In the genomic region with DNA sequence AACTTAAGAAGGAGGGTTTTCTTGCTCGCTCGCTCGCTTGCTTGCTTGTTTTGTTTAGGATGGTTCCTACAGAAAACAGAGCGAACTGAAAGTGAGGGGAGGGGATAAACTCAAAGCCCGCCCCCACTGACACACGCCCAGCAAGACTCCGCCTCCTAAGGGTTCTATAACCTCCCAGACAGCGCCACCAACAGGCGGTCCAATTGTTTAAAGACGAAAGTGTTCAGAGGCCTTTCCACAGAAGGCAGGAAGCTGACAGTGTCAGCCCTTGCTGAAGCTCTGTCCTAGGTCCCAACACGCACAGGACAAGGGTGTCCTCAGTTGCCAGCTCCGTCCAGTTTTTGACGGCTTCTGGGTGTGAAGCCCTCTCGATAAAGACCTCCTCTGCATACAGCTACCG, we compare ENCODE assay signal across 8 mouse cellular contexts. TPM values are rescaled to one million over a fixed set of nuclear protein-coding genes. Genes with fewer than 3 reads are reported as not detected.
DNase-seq lines count a peak whose midpoint lies in the region; ATAC-seq and TF ChIP-seq lines count a peak whose summit lies in the region.

No protein-coding gene starts in this region.

- no peaks in the 10 kb centered on the region for H3K79me2 ChIP-seq in liver, adult 2 months (ENCODE audit: control insufficient read depth, insufficient read depth, low read length)

- TF ChIP-seq POLR2A in kidney, adult 2 months (IDR thresholded peaks at IDR 0.05; ENCODE audit: low read depth, low read length): no peak
- TF ChIP-seq POLR2A in liver, adult 2 months (IDR thresholded peaks at IDR 0.05; ENCODE audit: extremely low read depth, insufficient read depth, low read length): no peak

- no peaks in the 10 kb centered on the region for H3K27me3 ChIP-seq in midbrain, embryonic 11.5 days (ENCODE audit: control insufficient read depth, insufficient read depth, low read length)
- H3K27me3 ChIP-seq in midbrain, embryonic 15.5 days (replicated peaks): no peaks in the 10 kb centered on the region
- no peaks in the 10 kb centered on the region for H3K27me3 ChIP-seq in kidney, adult 2 months (replicated peaks; ENCODE audit: control insufficient read depth, insufficient read depth, low read length)
- no peaks in the 10 kb centered on the region for H3K27me3 ChIP-seq in liver, adult 2 months (ENCODE audit: control insufficient read depth, insufficient read depth, low read length)

- H3K36me3 ChIP-seq in midbrain, embryonic 11.5 days (ENCODE audit: control insufficient read depth, insufficient read depth, low read length): no peaks in the 10 kb centered on the region
- H3K36me3 ChIP-seq in midbrain, embryonic 15.5 days (replicated peaks): no peaks in the 10 kb centered on the region
- no peaks in the 10 kb centered on the region for H3K36me3 ChIP-seq in kidney, adult 2 months (ENCODE audit: control insufficient read depth, insufficient read depth, low read length)
- no peaks in the 10 kb centered on the region for H3K36me3 ChIP-seq in liver, adult 2 months (ENCODE audit: control insufficient read depth, insufficient read depth, low read length)

- peak; percentile 95 for DNase-seq in midbrain, embryonic 11.5 days (ENCODE audit: low spot score, missing footprints)
- DNase-seq in c-Kit-positive CD71-positive TER-119-negative erythroid progenitor cells, embryonic 14.5 days (ENCODE audit: low read depth): peak; percentile 89
- DNase-seq in gastrocnemius, postnatal 36 days: peak; percentile 70 to 78
- peak; percentile 85 for DNase-seq in kidney, adult 2 months
- peak; percentile 73 for DNase-seq in liver, adult 2 months (ENCODE audit: extremely low read depth, low read depth, low spot score)
- peak; percentile 85 to 91 for DNase-seq in natural killer cell, adult 2 months (ENCODE audit: low spot score in 2 of 2)
- DNase-seq in telencephalon, adult 2 months (ENCODE audit: low read depth, low spot score): peak; percentile 32

- peak; percentile 73 for TF ChIP-seq CTCF in kidney, adult 2 months (conservative IDR thresholded peaks at IDR 0.05; ENCODE audit: insufficient read depth, insufficient read length, low read depth, low read length)
- peak; percentile 73 for TF ChIP-seq CTCF in liver, adult 2 months (IDR thresholded peaks at IDR 0.05; ENCODE audit: low read depth, low read length)

- no peak overlapping the region for H3K4me3 ChIP-seq in midbrain, embryonic 11.5 days (ENCODE audit: low read depth, low read length)
- no peak overlapping the region for H3K4me3 ChIP-seq in midbrain, embryonic 15.5 days
- H3K4me3 ChIP-seq in kidney, adult 2 months (ENCODE audit: insufficient read depth, low read depth, low read length): no peak overlapping the region
- peak overlapping the region; percentile 32 for H3K4me3 ChIP-seq in liver, adult 2 months (ENCODE audit: insufficient read depth, low read depth, low read length)

- H3K27ac ChIP-seq in midbrain, embryonic 11.5 days (ENCODE audit: low read depth, low read length): no peak overlapping the region
- no peak overlapping the region for H3K27ac ChIP-seq in midbrain, embryonic 15.5 days
- H3K27ac ChIP-seq in kidney, adult 2 months (ENCODE audit: insufficient read depth, low read depth, low read length): no peak overlapping the region
- H3K27ac ChIP-seq in liver, adult 2 months (replicated peaks; ENCODE audit: insufficient read depth, low read depth, low read length): no peak overlapping the region

- no peaks in the 10 kb centered on the region for H3K9me3 ChIP-seq in midbrain, embryonic 11.5 days (ENCODE audit: control insufficient read depth, low read length)
- no peaks in the 10 kb centered on the region for H3K9me3 ChIP-seq in midbrain, embryonic 15.5 days

- intact Hi-C loops in gastrocnemius, postnatal 36 days (cut with DNase I): no loop called here

- ATAC-seq in midbrain, embryonic 11.5 days (ENCODE audit: low FRiP score): no peak
- no peak for ATAC-seq in midbrain, embryonic 15.5 days (replicated peaks)

- no peak overlapping the region for H3K4me2 ChIP-seq in midbrain, embryonic 11.5 days
- H3K4me2 ChIP-seq in midbrain, embryonic 15.5 days: no peak overlapping the region

- WGBS in midbrain, embryonic 11.5 days: 30% methylated on average over 15 of the region's 15 CpGs
- 28% methylated on average over 15 of the region's 15 CpGs for WGBS in midbrain, embryonic 15.5 days
- WGBS in kidney, adult 2 months: 33% methylated on average over 15 of the region's 15 CpGs
- 35% methylated on average over 15 of the region's 15 CpGs for WGBS in liver, adult 2 months

- H3K9ac ChIP-seq in midbrain, embryonic 11.5 days (ENCODE audit: low read length): no peak overlapping the region
- H3K9ac ChIP-seq in midbrain, embryonic 15.5 days: no peak overlapping the region
- no peak overlapping the region for H3K9ac ChIP-seq in liver, adult 2 months (ENCODE audit: low read depth, low read length)

- peaks cover 3% of the 10 kb centered on the region; the same call in 1 of the 2 replicates for H3K4me1 ChIP-seq in midbrain, embryonic 11.5 days (ENCODE audit: control insufficient read depth, insufficient read depth, low read length)
- no peaks in the 10 kb centered on the region for H3K4me1 ChIP-seq in midbrain, embryonic 15.5 days
- peaks cover 5% of the 10 kb centered on the region; the same call in 1 of the 2 replicates for H3K4me1 ChIP-seq in kidney, adult 2 months (ENCODE audit: control insufficient read depth, insufficient read depth, low read length)
- H3K4me1 ChIP-seq in liver, adult 2 months (ENCODE audit: control insufficient read depth, insufficient read depth, low read length): peaks cover 4% of the 10 kb centered on the region

RNA-seq across cellular contexts. Expression of a gene that starts 23.2 kb away (rescaled TPM):
- polyA plus RNA-seq in midbrain, embryonic 11.5 days (2014; fragmentation: Nextera tagmentation; extraction: Ambion mirVana): not detected in 2 replicates
- 0.58 TPM in 1 of 2 replicates, not detected in the other for polyA plus RNA-seq in midbrain, embryonic 15.5 days (2015; fragmentation: Nextera tagmentation; extraction: Ambion mirVana)
- total RNA-seq in gastrocnemius, postnatal 36 days (2021): not detected
- polyA plus RNA-seq in kidney, adult 2 months (2012; rRNA removed): 126 and 171 TPM in 2 replicates
- total RNA-seq in liver, adult 2 months (2014; rRNA removed): 5.5 and 13.4 TPM in 2 replicates
- polyA plus RNA-seq in liver, adult 2 months (2012; rRNA removed): 24.5 and 25.8 TPM in 2 replicates

RNA-seq across cellular contexts. Expression of a gene that starts 29.0 kb away (rescaled TPM):
- polyA plus RNA-seq in midbrain, embryonic 11.5 days (2014; fragmentation: Nextera tagmentation; extraction: Ambion mirVana): 0.46 and 0.90 TPM in 2 replicates
- 0.64 and 0.75 TPM in 2 replicates for polyA plus RNA-seq in midbrain, embryonic 15.5 days (2015; fragmentation: Nextera tagmentation; extraction: Ambion mirVana)
- total RNA-seq in gastrocnemius, postnatal 36 days (2021): 1 to 10 TPM; 4.0 to 6.1 TPM
- 19.6 and 22.4 TPM in 2 replicates for polyA plus RNA-seq in kidney, adult 2 months (2012; rRNA removed)
- total RNA-seq in liver, adult 2 months (2014; rRNA removed): 10.2 and 12.6 TPM in 2 replicates
- 14.6 and 15.3 TPM in 2 replicates for polyA plus RNA-seq in liver, adult 2 months (2012; rRNA removed)

RNA-seq across cellular contexts. Expression of a gene that starts 30.0 kb away (rescaled TPM):
- 2.7 and 3.0 TPM in 2 replicates for polyA plus RNA-seq in midbrain, embryonic 11.5 days (2014; fragmentation: Nextera tagmentation; extraction: Ambion mirVana)
- 2.4 and 2.8 TPM in 2 replicates for polyA plus RNA-seq in midbrain, embryonic 15.5 days (2015; fragmentation: Nextera tagmentation; extraction: Ambion mirVana)
- total RNA-seq in gastrocnemius, postnatal 36 days (2021): 10 to 100 TPM; 12.3 to 13.4 TPM
- polyA plus RNA-seq in kidney, adult 2 months (2012; rRNA removed): 8.3 and 8.4 TPM in 2 replicates
- total RNA-seq in liver, adult 2 months (2014; rRNA removed): 4.1 and 5.6 TPM in 2 replicates
- 4.1 and 5.1 TPM in 2 replicates for polyA plus RNA-seq in liver, adult 2 months (2012; rRNA removed)

Comparison
In these comparisons a context has a peak if more than half of its experiments do, and no peak if none do; other contexts are left out.
1. DNase-seq: peak in every context shown above with its lines; median percentile 95 in midbrain, embryonic 11.5 days; 89 in c-Kit-positive CD71-positive TER-119-negative erythroid progenitor cells, embryonic 14.5 days; 88 in natural killer cell, adult 2 months; 85 in kidney, adult 2 months; 74 in gastrocnemius, postnatal 36 days; 73 in liver, adult 2 months; 32 in telencephalon, adult 2 months.
2. RNA of a gene that starts 23.2 kb away (polyA plus RNA-seq): 126 to 171 TPM in kidney, adult 2 months and 24.5 to 25.8 TPM in liver, adult 2 months; 0.58 TPM in midbrain, embryonic 15.5 days and not detected in midbrain, embryonic 11.5 days; every median in the first group is over 10 times any median in the second.